22 mouse cellular contexts compared by ENCODE assay signal in the genomic region with DNA sequence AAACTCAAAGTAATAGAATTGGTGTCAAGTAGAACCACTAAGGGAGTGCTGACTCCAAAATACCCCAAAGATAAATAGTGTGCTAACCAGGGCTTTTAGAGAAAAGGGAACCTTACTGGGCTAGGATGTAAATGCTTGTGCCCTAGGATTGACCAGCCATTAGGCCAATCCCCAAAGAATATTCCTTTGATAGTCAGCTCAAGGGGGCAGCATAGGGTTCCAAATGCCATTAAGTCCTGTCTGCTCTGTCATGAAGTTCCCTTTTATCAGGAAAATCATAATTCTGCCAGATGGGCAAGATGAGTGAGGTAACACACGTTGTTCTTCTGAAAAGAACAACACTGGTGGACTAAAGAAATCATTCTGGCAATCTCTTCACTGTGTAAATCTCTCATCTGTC.
A peak's percentile ranks its signal among the peaks of the same experiment; 100 is the strongest.
DNase-seq lines count a peak whose midpoint lies in the region; ATAC-seq and TF ChIP-seq lines count a peak whose summit lies in the region.
"Had no signal": no experiment of that assay in that cellular context is flagged by ENCODE, and none has a peak within 500 bp of the region (broad histone marks: within the 10 kb centered on the region; RNA-seq: fewer than 3 reads in every experiment).

No protein-coding gene starts in this region.

- TF ChIP-seq CTCF in layer of hippocampus, adult 2 months (conservative IDR thresholded peaks at IDR 0.05), result peak; percentile 54

- DNase-seq in layer of hippocampus, adult 2 months (ENCODE audit: low spot score in 2 of 2), result no peak
- no peak for DNase-seq in layer of hippocampus, postnatal 36 days
- DNase-seq in MN1 (ENCODE audit: low spot score), result peak; percentile 49
- DNase-seq in cerebellum, adult 8-10 months, result peak; percentile 29
- DNase-seq in heart, postnatal 4 days, result no peak
- no peak for DNase-seq in right cerebral cortex, postnatal 36 days (ENCODE audit: low spot score in 2 of 2)
- no peak for DNase-seq in left cerebral cortex, adult 9 months (ENCODE audit: low spot score in 2 of 2)
- DNase-seq: gastrocnemius, postnatal 36 days; heart, postnatal 10 days; kidney, adult 18-20 months; kidney, postnatal 14 days; layer of hippocampus, adult 9-11 months; liver, embryonic 13.5 days; lung, postnatal 10 days; thymus, postnatal 14 days had no signal

- peak overlapping the region; percentile 86 for H3K27ac ChIP-seq in layer of hippocampus, adult 2 months
- H3K27ac ChIP-seq: embryonic facial prominence, embryonic 12.5 days; heart, embryonic 10.5 days; limb, embryonic 10.5 days; liver, embryonic 13.5 days; midbrain, embryonic 10.5 days; neural tube, embryonic 12.5 days had no signal

- H3K4me3 ChIP-seq in layer of hippocampus, adult 2 months, result no peak overlapping the region
- H3K4me3 ChIP-seq: embryonic facial prominence, embryonic 12.5 days; heart, embryonic 10.5 days; limb, embryonic 10.5 days; liver, embryonic 13.5 days; midbrain, embryonic 10.5 days; neural tube, embryonic 12.5 days had no signal

- ATAC-seq in granulocyte monocyte progenitor cell, adult 5-6 weeks (replicated peaks; ENCODE audit: poor library complexity, severe bottlenecking), result peak; percentile 86
- ATAC-seq: hindbrain, embryonic 16.5 days had no signal

Comparison
In these comparisons a context has a peak if more than half of its experiments do, and no peak if none do; other contexts are left out.
1. DNase-seq: peak in MN1 (single experiment) and cerebellum, adult 8-10 months (single experiment); none in layer of hippocampus, adult 2 months (0 of 2), layer of hippocampus, postnatal 36 days (0 of 2), heart, postnatal 4 days (single experiment), right cerebral cortex, postnatal 36 days (0 of 2) and left cerebral cortex, adult 9 months (0 of 2).